Mouse (Mus musculus): Measurements from ENCODE around the gene Ptcra.
A peak's percentile ranks its signal among the peaks of the same experiment; 100 is the strongest.
"Not testable (repeated sequence)": the region's sequence is repeated elsewhere in the genome, so short reads cannot be mapped to it uniquely, and the experiment has no call there.

The Ptcra gene

GRCm38 (mm10) chr17:46771025-46771424 is 7.5 kb upstream of the Ptcra start:
- peak; percentile 26 for DNase-seq (ENCODE audit: low spot score)

DNA sequence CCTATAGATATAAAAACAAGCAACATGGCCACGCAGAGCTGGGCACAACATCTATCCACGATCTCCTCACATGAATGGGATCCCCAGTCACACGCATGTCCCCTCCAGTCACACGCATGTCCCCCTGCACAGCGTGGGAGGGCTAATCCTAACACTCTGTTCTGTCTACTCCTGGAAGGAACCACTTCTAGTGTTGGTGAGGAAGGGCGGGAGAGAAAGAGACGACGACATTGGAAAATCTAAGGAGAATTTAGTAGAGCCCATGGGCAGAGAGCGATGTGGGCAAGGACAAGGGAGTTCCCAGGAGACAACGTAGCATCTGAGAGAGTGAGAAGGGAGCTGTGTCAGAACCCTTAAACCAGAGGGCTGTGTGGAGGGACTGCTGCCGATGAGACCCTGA is 7.0 kb upstream of the Ptcra start:
- DNase-seq (ENCODE audit: low spot score), result no peak

- no peak for DNase-seq (ENCODE audit: low spot score)
Measured at GRCm38 (mm10) chr17:46767868-46768267, 4.4 kb upstream of the Ptcra start.

GRCm38 (mm10) chr17:46764916-46765315 is 1.4 kb upstream of the Ptcra start:
- DNase-seq (ENCODE audit: low spot score), result not testable (repeated sequence)

- DNase-seq (ENCODE audit: low spot score), result no peak
Measured at GRCm38 (mm10) chr17:46758753-46759152, 4.8 kb downstream of the Ptcra start.

DNA sequence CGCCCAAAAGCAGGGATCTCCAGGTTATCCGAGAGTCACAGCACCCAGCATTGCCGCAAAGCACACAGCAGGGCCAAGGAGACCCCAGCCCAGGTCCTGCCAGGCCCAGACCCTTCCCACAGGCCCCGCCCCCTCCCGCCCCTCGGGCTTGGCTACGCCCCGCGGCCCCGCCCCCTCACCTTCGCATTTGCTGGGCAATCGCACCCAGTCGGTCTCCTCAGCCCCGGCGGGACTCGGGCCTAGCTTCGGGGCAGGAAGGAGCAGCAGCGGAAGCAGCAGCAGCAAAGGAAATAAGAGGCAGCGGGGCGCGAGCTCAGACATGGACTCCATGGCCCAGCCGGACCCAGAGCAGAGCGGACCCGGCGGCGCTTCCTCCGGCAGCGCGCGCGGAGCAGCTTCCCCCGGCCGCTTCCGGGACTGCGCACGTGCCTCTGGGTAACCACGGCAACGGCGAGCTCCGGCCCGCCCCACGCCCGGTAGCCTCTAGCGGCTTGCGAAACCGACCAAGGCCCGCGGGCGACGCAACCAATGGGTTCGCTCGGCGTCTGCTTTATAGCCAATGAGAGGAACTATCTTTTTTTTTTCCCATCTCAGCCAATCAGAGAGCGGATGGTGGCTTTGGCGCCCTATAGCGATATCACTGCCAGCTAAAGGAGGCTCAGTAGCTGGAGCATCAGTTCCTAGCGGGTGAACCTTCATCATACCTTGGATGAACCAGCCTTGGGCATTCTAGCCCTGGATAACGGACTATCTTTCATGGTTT is 11.5 kb downstream of the Ptcra start, which contains the start of gene Cnpy3:
Gene Cnpy3 (minus strand): TSS at position 421 of the 763 bp plus-strand sequence.
- DNase-seq (ENCODE audit: low spot score), result peak; percentile 99

GRCm38 (mm10) chr17:46751056-46751793 is 12.3 kb downstream of the Ptcra start:
- no peak for DNase-seq (ENCODE audit: low spot score)

GRCm38 (mm10) chr17:46750580-46750979 is 12.9 kb downstream of the Ptcra start:
- no peak for DNase-seq (ENCODE audit: low spot score)

- DNase-seq (ENCODE audit: low spot score), result no peak
Measured at GRCm38 (mm10) chr17:46749282-46749681, 14.2 kb downstream of the Ptcra start.

DNA sequence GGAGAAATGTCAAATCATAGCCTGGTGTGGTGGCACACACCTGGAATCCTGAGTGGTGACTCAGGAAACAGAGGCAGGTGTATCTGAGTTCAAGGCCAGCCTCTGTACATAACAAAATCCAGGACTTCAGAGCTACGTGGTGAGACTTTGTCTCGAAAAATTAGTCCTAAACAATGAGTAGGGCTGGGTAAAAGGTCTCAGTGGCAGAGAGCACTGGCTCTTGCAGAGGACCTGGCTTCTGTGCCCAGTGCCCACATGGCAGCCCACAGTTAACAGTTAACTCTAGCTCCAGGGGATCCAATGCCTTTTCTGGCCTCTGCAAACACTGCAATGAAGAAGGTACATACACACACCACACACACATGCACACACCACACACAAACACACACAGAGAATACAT is 15.7 kb downstream of the Ptcra start:
- DNase-seq (ENCODE audit: low spot score), result no peak

DNA sequence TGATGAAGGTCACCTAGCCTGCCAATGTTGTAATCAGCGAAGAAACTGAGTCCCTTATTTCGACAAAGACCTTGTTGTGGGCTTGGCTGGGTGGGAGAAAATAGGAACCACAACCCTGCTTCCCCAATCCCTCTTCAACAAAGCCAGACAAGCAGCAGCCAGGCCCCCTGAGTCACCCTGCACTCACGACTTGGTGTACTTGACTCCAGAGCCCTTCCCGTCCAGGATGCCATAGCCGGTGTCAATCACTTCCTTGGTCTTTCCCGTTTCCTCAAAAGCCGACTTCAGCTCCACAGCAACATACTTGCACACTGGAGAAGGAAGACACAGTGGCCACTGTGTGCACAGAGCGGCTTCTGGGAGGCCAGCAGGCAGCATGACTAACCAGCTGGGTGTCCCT is 16.3 kb downstream of the Ptcra start:
- DNase-seq (ENCODE audit: low spot score), result no peak

- no peak for DNase-seq (ENCODE audit: low spot score)
Measured at GRCm38 (mm10) chr17:46745506-46745905, 18.0 kb downstream of the Ptcra start.

- DNase-seq (ENCODE audit: low spot score), result no peak
Measured at GRCm38 (mm10) chr17:46742986-46743385, 20.5 kb downstream of the Ptcra start.

GRCm38 (mm10) chr17:46741305-46741704 is 22.2 kb downstream of the Ptcra start:
- no peak for DNase-seq (ENCODE audit: low spot score)

DNA sequence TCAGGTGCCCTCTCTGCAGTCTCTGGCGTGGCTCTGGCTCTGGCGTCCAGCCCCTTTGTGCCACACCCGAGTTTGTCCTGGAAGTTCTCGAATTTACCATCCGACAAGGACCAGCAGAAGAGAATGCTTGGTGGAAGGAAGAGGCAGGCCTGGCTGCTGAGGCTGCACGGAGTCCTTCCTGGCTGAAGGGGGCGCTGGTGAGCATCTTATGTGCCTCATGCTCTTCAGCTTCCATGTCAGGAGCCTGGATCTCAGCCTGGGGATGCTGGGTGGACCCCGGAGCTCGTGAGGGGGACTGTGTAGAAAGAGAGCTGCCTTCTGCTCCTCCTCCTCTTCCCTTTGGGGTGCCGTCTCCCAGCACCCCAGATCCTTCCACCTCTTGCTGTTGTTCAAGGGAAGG is 27.4 kb downstream of the Ptcra start:
- peak; percentile 31 for DNase-seq (ENCODE audit: low spot score)

GRCm38 (mm10) chr17:46735287-46735686 is 28.2 kb downstream of the Ptcra start:
- no peak for DNase-seq (ENCODE audit: low spot score)

GRCm38 (mm10) chr17:46734055-46734454 is 29.5 kb downstream of the Ptcra start:
- no peak for DNase-seq (ENCODE audit: low spot score)

- no peak for DNase-seq (ENCODE audit: low spot score)
Measured at GRCm38 (mm10) chr17:46728904-46729318, 34.6 kb downstream of the Ptcra start, which contains the start of gene Gnmt. Gnmt (minus strand) TSS chr17:46729168.

GRCm38 (mm10) chr17:46728496-46728895 is 35.0 kb downstream of the Ptcra start:
- no peak for DNase-seq (ENCODE audit: low spot score)

DNA sequence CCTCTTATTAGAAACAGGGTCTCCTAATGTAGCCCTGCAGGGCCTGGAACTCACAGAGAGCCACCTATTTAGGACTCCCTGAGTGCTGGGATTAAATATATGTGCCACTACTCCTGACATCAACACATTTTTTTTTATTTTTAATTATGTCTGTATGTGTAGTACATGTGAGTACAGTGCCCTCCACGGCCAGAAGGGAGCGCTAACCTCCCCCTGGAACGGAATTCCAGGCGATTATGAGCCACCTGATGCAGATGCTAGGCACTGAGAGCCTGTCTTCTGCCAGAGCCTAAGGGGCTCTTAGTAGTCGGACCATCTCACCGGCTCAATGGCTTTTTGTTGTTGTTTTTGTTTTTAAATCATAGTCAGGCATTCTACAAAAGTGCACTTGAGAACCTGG is 35.5 kb downstream of the Ptcra start:
- no peak for DNase-seq (ENCODE audit: low spot score)

- no peak for DNase-seq (ENCODE audit: low spot score)
Measured at GRCm38 (mm10) chr17:46727271-46727670, 36.2 kb downstream of the Ptcra start.

DNA sequence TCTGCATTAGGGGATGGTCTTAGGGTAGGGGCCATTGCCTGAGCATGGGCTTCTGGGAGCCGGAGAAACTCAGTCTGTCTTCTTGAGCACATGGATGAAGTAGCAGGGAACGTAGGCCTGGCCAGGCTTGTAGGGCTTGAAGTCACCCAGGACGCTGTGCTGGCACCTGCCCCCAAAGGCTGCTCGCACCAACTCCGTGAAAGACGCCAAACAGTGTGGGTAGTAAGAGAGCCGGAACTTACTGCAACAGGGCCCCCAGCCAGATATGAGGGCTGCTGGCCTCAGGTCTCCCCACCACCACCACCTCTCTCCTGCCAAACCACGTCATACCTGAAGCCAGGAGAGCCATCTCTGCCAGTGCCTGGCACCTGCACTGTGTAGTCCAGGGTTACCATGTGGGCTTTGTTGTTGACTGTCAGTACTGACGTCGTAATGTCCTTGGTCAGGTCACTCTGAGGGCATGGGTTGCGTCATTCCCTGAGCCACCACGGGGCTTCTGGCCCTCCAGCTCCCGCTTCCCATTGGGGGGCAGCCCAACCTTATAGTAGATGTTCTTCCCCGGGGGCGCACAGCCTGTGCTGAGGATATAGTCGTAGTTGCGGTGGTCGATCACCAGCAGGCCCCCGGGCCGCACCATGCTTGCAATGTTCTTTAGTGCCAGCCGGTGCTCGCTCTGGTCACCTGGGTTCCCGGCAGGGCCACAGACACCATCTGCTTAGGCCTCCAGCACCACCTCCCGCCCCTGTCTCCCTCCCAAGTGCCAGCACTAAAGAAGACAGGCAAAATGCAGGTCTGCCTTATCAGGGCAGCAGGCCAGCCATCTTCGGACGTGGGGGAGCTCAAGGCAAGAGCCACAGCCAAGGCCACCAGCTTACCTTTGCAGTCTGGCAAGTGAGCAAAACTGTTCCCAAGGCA is 37.5 kb downstream of the Ptcra start:
- DNase-seq (ENCODE audit: low spot score), result no peak

Data from retina, embryonic 14.5 days (tissue).